Mouse (Mus musculus) testis, adult 2 months (tissue): Measurements from ENCODE around the gene Foxd3. TPM values are rescaled to one million over a fixed set of nuclear protein-coding genes. Genes with fewer than 3 reads are reported as not detected.

Experiments used
- H3K27ac ChIP-seq: fragments of 200-500 bp; 2 replicates; pipeline ENCODE4 v1.5.1; 2012; ENCODE audit warnings: low read depth, low read length; ENCODE audit not compliant: control insufficient read depth, insufficient read depth
- H3K27me3 ChIP-seq: fragments of 200-500 bp; 2 replicates; pipeline ENCODE4 v1.6.1; 2012; ENCODE audit warnings: mild to moderate bottlenecking, low read length, moderate library complexity; ENCODE audit not compliant: control insufficient read depth, insufficient read depth
- H3K36me3 ChIP-seq: fragments of 200-500 bp; 2 replicates; pipeline ENCODE4 v1.6.1; 2012; ENCODE audit warnings: mild to moderate bottlenecking, low read length; ENCODE audit not compliant: control insufficient read depth, insufficient read depth
- H3K4me1 ChIP-seq: fragments of 200-500 bp; 2 replicates; pipeline ENCODE4 v1.6.1; 2012; ENCODE audit warnings: low read length; ENCODE audit not compliant: control insufficient read depth, insufficient read depth
- H3K4me3 ChIP-seq: fragments of 200-500 bp; 2 replicates; pipeline ENCODE4 v1.5.1; 2012; ENCODE audit warnings: low read depth, mild to moderate bottlenecking, low read length, moderate library complexity, mixed read lengths; ENCODE audit not compliant: control insufficient read depth
- CTCF ChIP-seq: fragments of 200-500 bp; IDR thresholded peaks from 2 replicates; pipeline ENCODE4 v1.5.1; 2012; ENCODE audit warnings: low read depth, mild to moderate bottlenecking, inconsistent platforms, low read length, moderate library complexity; ENCODE audit not compliant: control insufficient read depth, insufficient read depth, insufficient replicate concordance
- POLR2A ChIP-seq: fragments of 200-500 bp; IDR thresholded peaks from 2 replicates; pipeline ENCODE4 v1.6.1; 2012; ENCODE audit warnings: low read depth, mild to moderate bottlenecking, inconsistent platforms, low read length, moderate library complexity; ENCODE audit not compliant: control insufficient read depth
- polyA plus RNA-seq: library from polyadenylated mRNA; depleted of rRNA; stranded (reverse); fragments of >200 nt; gene quantifications from 2 replicates; pipeline ENCODE4 v1.2.3, GENCODE M21; 2012

Foxd3 gene
- polyA plus RNA-seq, 1 experiment: not detected

GRCm38 (mm10) chr4:99659361-99660072 is 3.4 kb downstream of the Foxd3 start:
- Histone ChIP-seq H3K36me3 (no peaks in the 10 kb centered on the region), H3K4me1 (peaks cover 10% of the 10 kb centered on the region), H3K27me3 (peaks cover 5% of the 10 kb centered on the region; the same call in 1 of the 2 replicates)

GRCm38 (mm10) chr4:99660073-99660611 is 4.0 kb downstream of the Foxd3 start:
- no peaks in the 10 kb centered on the region for H3K36me3 ChIP-seq
- no peak overlapping the region for H3K27ac ChIP-seq
- H3K4me1 ChIP-seq: peaks cover 10% of the 10 kb centered on the region
- H3K4me3 ChIP-seq: no peak overlapping the region
- H3K27me3 ChIP-seq: peaks cover 5% of the 10 kb centered on the region; the same call in 1 of the 2 replicates
- TF ChIP-seq POLR2A: no peak
- TF ChIP-seq CTCF: no peak

More at GRCm38 (mm10) chr4:99659361-99660072, 3.4 kb downstream of the Foxd3 start:
- TF ChIP-seq POLR2A (no peak), CTCF (no peak)
- Histone ChIP-seq H3K4me3 (no peak overlapping the region), H3K27ac (no peak overlapping the region)

- H3K27ac ChIP-seq: no peak overlapping the region
- TF ChIP-seq POLR2A: no peak
- peak; percentile 75 for TF ChIP-seq CTCF
- H3K27me3 ChIP-seq: peaks cover 5% of the 10 kb centered on the region; the same call in 1 of the 2 replicates
- no peaks in the 10 kb centered on the region for H3K36me3 ChIP-seq
- H3K4me3 ChIP-seq: no peak overlapping the region
- H3K4me1 ChIP-seq: peaks cover 8% of the 10 kb centered on the region
These were observed 4.9 kb downstream of the Foxd3 start for GRCm38 (mm10) chr4:99660981-99661380.

- Histone ChIP-seq H3K4me3 (no peak overlapping the region), H3K27me3 (peaks cover 5% of the 10 kb centered on the region; the same call in 1 of the 2 replicates), H3K27ac (no peak overlapping the region), H3K4me1 (peaks cover 8% of the 10 kb centered on the region), H3K36me3 (no peaks in the 10 kb centered on the region)
- TF ChIP-seq POLR2A (no peak), CTCF (no peak)
These were observed 5.9 kb downstream of the Foxd3 start for GRCm38 (mm10) chr4:99661956-99662355.

- no peak overlapping the region for H3K27ac ChIP-seq
- TF ChIP-seq POLR2A (no peak), CTCF (no peak)
- H3K27me3 ChIP-seq: peaks cover 5% of the 10 kb centered on the region; the same call in 1 of the 2 replicates
- H3K36me3 ChIP-seq: no peaks in the 10 kb centered on the region
- no peak overlapping the region for H3K4me3 ChIP-seq
- peaks cover 8% of the 10 kb centered on the region for H3K4me1 ChIP-seq
These were observed 6.3 kb downstream of the Foxd3 start for GRCm38 (mm10) chr4:99662431-99662830.

GRCm38 (mm10) chr4:99662841-99663567 is 6.9 kb downstream of the Foxd3 start:
- H3K36me3 ChIP-seq: no peaks in the 10 kb centered on the region
- no peak overlapping the region for H3K27ac ChIP-seq
- H3K27me3 ChIP-seq: peaks cover 1% of the 10 kb centered on the region; the same call in 1 of the 2 replicates
- H3K4me3 ChIP-seq: no peak overlapping the region
- H3K4me1 ChIP-seq: peaks cover 5% of the 10 kb centered on the region
- TF ChIP-seq POLR2A (no peak), CTCF (no peak)

GRCm38 (mm10) chr4:99663710-99664109 is 7.6 kb downstream of the Foxd3 start:
- Histone ChIP-seq H3K27me3 (no peaks in the 10 kb centered on the region; the same call in 1 of the 2 replicates), H3K4me3 (no peak overlapping the region), H3K36me3 (no peaks in the 10 kb centered on the region), H3K27ac (no peak overlapping the region), H3K4me1 (peaks cover 4% of the 10 kb centered on the region; the same call in 1 of the 2 replicates)
- TF ChIP-seq CTCF: no peak
- TF ChIP-seq POLR2A: no peak
